Mouse (Mus musculus): ENCODE data around the gene Nr1d1.

The Nr1d1 gene

DNA sequence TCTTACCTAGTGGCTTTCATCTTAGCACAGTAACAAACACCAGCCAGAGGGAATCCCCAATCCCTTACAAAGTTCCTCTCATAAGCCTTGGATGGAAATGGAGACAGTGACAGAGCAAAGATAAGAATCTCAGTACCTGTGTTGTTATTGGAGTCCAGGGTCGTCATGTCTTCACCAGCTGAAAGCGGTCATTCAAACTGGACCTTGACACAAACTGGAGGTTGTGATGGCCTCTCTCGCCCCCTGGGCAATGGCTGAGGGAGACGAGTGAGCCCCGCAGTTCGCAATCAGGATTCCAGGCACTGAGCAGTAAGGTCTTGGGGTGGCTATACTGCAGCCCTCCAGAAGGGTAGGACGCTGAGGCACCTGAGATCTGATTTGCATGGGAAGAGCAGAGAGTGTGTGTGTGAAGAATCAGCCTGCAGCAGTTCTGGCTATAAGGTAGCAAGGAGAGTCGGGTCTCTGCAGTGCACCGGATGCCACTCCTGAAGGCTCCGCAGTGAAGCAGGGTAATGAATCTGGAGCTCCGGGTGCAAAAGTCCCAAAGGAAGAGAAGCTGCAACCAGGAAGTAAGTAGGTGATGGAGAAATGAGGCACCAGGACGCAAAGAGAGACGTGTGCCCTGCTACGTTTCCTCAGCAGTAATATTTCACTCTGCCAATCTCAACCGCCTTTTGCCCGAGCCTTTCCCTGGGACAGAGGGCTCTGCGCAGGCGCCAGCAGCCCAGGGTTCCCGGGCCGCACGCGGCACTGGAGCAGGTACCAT, at the start of gene Nr1d1:
Nr1d1 (minus strand) TSS at position 752 of the 766 bp plus-strand sequence.
- DNase-seq, result no peak

DNA sequence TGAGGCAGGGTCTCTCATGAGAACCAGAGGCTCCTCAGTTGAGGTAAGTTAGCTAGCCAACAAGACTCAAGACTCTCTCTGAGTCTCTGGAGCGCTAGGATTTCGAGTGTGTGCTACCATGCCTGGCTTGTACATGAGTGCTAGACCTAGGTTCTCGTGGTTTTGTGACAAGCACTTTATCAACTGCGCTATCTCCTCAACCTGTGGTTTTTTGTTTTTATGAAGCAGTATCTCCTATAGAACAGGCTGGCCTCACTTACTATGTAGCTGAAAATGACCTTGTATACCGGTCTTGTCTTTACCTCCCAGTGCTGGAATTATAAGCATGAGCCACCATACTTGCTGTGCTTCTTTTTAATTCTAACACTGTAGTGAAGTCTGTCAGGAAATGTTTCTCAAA, 45.8 kb upstream of the Nr1d1 start:
- DNase-seq, result no peak

DNA sequence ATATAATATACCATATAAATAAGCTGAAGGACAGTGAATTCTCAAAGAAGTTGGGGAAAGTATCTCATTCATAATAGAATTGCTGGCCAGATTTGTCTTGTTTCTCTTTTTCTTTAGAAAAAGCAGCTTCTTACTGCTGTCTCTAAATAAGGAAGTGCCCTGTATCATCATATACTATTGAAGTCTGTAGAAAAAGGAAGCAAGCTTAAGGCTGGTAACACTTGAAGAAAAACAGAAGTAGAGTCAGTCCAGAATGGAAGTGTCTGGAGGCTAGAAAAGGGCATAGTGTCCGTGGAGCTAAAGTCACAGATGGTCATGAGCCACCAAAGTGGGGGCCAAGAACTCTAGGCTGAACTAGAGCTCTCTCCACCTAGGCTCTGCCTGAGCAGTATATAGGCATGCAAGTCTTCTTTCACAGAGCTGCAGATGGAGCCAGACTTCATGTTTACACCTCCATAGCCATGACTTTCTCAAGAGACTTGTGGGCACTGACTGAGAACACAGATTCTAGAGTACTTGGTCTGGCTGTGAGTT, 41.6 kb upstream of the Nr1d1 start:
- no peak for DNase-seq

DNA sequence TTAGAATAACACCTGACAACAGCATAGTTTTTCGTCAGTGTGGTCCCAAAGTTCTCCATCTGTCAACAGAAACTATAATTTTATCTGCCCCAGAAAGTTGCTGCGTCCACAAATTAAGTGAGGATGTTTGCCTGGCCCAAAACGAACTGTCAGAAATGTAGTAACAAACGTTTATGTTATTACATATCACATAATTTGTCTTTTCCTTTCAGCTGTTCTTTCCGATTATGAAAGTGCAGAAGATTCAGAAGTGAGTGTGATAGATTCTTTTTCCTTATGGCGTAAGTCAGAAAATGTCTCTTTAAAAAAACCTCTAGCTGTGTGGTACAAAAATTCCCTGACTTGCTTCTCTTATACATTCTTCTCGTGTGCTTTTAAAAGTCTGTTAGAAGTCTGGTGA, 35.6 kb upstream of the Nr1d1 start:
- DNase-seq, result no peak

DNA sequence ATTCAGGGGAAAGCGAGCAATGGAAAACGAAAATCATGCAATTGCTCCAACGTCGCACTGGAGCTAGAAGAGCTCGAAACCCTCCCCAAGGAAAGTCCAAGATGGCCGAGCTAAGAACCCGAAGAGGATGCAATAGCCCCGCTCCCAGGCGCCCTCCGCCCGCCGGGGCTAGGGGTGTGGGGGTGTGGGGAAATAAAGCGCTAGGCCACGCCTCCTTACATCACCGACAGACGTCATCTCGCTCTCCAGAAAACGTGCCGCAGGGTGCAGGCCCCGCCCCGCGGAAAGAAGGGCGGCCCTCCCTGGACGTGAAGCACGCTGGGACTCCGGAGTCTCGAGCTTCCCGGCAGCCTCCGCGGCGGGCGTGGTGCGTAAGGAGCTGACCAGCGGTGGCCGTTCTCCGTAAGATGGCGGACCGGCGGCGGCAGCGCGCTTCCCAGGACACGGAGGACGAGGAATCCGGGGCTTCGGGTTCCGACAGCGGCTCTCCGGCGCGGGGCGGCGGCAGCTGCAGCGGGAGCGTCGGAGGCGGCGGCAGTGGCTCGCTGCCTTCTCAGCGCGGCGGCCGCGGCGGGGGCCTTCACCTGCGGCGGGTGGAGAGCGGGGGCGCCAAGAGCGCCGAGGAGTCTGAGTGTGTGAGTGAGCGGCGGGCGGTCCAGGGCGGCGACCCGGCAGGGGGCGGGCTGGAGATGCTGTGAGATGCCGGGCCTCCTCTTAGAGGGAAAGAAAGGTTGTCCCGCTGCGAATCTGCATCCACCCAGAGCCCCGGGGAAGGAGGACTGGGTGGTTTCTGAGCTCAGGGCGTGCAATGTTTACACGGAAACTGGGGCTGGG, 34.5 kb upstream of the Nr1d1 start:
- peak; percentile 99 to 100 for DNase-seq

DNA sequence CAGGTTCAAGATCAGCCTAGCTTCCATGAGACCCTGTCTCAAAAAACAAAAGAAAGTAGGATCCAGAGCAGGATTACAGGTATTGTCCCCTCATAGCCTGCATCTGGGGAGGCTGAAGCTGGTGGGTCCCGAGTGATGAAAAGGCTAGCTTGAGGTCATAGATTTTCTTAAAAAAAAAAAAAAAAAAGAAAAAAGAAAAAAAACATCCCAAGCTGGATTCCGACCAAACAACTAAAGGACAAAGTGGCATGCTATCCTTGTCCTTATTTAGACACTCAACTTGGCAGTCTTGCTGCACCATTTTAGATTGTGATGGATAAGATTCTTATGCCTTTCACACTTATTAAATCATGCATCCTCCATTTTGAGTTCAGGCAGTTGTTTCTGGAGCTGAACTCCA, 33.3 kb upstream of the Nr1d1 start:
- no peak for DNase-seq

DNA sequence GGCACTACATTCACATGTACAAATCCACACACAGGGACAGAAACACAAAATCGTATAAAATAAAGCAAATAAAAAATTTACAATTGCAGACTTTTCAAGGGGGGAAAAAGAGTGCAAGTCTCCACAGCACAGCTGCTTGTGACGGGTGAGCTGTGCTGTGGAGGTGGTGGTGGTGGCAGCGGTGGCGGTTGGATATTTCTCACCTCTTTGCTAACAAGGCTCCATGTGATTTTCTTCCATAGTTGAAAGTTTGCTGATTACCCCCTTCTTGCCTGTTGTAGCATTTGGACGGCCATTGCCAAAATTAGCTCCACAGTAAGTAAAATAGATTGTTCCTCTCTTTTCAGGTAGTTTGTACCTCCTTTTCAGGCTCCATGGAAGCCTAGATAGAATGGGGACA, 29.5 kb upstream of the Nr1d1 start, which contains the start of gene Casc3:
Casc3 (plus strand) TSS at position 301 of the 400 bp plus-strand sequence.
- DNase-seq, result no peak

DNA sequence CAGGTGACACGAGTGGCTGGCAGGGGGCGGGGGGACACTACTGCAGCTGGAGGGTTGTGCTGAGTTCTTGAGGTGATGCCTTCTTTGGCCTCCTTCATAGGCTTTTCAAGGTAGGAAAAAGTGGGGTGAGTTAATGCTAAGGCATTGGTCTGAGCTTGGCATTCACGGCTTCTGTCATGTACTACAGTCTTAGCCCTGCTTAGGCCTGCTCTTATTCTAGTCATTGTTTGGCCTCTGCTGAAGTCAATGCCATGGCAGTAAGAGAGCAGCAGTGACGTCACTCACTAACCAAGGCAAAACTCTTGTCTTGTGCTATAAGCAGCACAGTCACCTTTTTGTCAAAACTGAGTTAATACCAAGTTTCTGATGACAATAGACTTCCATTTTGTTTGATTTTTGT, 22.8 kb upstream of the Nr1d1 start:
- DNase-seq, result no peak

DNA sequence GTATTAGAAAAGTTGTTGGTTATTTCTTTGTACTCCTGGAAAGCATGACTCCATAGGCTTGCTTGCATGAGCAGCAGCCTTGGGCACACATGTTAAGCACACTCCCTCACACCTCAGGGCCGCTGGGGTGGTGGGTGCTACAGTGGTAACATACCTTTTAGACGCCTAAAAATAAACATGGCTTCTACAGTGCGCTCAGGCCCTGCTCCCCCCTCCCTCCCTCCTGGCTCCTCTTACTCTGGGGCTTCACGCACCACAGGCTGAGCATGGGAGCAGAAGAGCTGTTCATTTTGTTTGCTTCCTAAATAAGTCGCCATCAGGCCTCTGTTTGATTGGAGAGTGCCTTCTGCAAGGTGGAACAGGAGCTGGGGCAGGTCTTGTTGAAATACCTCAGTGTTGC, 22.2 kb upstream of the Nr1d1 start:
- DNase-seq, result peak in 1 of 2 experiments; percentile 61

DNA sequence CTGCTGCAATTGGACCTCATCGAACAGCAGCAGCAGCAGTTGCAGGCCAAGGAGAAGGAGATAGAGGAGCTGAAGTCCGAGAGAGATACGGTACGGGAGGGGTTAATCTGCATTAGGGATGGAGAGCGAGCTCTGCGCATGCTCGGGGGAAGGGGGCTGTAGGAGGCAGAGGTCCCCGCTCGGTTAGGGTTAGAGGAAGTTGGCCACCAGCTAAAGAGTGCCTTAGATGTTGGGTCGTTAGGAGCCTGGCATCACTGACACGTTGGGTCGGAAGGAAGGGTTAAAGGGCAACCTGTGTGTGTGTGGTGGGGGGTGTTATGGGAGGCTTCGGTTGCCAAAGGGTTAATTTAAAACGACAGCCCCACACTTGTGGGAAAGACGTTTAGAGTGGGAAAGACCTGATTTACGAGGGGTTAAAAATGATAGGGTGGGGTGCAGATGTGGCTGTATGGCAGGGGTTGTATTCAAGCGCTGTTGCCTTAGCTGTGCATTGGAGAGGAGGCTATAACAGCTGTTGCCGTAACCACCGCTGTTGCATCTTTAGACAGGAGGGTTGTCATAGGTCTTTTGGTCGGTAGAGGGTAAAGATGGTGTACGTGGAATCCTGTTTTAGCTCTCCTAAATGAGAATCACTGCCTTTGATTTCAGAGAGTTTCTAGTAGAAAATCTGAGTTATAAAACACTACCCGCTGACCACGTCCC, 21.5 kb upstream of the Nr1d1 start:
- peak; percentile 84 to 89 for DNase-seq

DNA sequence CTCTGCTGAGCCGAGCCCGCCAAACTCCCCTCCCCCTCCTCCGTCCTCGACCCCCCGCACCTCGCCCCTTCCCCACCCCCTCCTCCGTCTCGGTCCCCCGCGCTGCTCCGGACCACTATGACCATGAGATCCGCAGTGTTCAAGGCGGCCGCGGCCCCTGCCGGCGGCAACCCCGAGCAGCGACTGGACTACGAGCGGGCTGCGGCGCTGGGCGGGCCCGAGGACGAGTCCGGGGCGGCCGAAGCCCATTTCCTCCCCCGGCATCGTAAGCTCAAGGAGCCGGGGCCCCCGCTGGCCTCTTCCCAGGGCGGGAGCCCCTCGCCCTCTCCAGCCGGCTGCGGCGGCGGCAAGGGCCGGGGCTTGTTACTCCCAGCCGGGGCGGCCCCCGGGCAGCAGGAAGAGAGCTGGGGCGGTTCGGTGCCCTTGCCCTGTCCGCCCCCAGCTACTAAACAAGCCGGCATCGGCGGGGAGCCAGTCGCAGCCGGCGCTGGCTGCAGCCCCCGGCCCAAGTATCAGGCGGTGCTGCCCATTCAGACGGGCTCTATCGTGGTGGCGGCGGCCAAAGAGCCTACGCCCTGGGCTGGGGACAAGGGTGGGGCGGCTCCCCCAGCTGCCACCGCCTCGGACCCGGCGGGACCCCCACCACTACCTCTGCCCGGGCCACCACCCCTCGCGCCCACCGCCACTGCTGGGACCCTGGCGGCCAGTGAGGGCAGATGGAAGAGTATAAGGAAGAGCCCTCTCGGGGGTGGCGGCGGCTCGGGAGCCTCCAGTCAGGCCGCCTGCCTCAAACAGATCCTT, 20.8 kb upstream of the Nr1d1 start:
- DNase-seq, result peak; percentile 71 to 81

DNA sequence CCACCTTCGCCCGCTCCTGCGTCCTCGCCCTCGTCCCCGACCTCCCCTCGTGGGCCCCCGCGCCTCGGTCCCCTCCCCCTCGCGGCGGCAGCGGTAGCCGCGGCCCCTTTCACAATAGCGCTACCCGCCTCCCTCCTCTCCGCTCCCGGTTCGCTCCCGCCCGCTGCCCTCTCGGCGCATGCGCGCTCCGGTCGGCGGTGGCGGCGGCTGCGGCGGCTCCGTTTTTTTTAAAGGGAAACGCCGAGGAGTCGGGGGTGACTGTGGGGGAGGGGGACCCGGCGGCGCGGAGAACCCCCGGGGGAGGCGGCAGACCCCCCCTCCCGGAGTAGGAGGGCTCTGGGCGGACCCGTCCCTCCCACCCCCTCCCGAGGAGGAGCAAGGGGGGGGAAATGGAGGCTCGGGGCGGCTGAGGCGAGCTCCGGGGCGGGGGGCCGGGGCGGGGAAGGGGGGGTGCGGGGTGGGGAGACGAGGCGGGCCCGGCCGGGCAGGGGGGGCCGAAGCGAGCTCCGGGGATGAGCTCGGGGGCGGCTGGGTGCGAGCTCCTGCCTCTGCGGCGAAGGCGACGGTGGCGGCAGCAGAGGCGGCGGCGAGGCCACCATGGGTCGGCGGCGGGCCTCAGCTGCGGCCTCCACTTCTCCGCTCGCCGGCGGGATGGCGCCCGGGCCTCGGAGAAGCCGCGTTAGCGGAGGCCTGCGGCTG, 20.0 kb upstream of the Nr1d1 start, which contains the start of gene Msl1:
Msl1 (plus strand) TSS at position 502 of the 699 bp plus-strand sequence.
- DNase-seq, result peak; percentile 90 to 94

DNA sequence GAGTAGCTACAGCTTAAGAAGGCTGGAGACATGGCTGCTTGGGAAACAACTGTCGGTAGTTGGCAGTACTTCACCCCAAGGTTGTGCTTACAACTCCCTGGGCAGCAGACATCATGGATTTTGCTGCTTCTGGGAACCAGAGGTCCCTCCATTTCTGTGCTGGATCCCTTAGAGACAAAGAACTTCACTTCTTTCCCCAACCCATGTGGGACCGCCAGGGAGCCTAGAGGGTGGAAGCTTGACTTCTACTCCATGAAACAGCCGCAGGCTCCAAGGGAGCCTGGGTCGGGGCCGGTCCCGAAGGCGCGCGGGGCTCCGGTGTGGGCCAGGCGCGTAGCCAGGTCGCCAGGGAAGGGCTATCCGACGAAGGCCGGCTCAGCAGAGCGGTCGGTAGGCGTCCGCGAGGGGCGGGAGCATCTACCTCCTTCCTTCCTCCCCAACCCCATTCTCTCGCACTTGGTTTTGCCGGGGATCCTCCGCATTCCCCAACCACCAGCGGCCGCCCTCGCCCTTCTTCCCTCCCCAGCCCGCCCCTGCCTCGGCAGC, 19.4 kb upstream of the Nr1d1 start:
- peak in 1 of 2 experiments; percentile 90 for DNase-seq

DNA sequence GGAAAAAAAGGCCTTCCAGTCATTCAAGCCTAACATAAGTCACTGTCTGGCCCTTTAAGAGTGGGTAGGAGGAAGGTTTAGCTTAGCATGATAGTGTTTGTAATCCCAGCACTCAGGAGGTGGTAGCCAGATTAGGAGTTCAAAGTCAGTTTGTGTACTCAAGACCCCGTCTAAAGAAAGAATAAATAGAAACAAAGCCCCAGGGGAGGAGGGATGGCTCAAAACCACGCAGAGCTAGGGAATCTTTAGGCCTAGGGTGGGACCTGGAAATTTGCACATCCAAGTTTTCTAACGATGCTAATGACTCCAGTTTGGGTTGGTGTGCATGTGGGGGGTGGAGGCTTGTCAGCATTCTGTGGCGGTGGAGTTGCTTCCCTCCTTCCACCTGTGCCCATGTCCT, 16.9 kb upstream of the Nr1d1 start:
- DNase-seq, result peak in 1 of 2 experiments; percentile 1

DNA sequence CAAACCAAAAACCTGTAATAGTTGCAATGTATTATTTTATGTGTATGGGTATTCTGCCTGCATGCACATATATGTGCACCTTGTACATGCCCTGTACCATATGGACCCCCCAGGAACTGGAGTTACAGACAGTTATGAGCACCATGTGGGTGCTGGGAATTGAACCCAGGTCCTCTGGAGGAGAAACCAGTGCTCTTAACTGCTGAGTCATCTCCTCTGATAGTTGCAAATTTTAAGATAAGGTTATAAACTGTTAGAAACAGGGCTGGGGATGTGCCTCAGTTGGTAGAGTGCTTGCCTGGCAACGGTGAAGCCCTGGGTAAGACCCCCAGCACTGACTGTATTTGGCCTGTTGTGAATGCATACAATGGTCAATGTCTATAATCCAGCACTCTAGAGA, 16.3 kb upstream of the Nr1d1 start:
- DNase-seq, result no peak

DNA sequence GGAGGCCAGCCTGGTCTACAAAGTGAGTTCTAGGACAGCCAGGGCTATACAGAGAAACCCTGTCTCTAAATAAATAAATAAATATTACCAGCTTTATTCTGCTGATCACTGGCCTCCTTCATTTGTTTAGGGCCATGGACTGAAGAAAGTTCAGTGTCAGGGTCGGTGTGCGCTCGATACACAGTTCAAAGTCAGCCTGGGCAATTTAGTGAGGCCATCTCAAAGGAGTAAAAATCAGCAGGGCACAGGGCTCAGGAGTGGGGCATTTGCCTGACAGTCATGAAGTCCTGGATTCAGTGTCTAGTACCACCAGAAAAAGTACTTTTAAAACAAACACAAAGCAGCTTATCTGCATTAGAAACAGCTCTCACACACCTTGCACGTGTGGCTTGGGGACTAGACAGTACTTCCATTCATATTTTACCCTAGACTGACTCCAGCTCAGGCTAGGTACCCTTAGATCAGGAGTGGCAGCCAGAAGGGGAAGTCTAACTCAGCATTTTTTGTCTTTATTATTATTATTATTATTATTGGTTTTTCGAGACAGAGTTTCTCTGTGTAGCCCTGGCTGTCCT, 15.6 kb upstream of the Nr1d1 start:
- no peak for DNase-seq

DNA sequence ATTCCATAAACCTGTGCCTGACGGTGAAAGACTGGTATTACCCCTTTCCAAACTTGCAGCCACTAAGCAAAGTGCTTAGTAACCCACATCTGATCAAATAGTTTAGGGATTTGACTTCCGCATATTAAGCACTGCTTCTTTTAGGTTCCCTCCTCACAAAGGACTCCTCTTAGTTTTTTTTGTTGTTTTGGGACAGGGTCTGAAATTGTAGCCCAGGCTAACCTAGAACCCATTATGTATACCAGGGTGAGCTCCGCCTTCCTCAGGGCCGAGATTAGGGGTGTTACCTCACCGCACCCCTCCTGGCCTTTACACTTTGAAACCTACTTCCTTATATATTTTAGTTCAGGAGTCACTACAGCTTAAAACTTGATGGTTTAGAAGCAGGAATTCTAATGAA, 14.7 kb upstream of the Nr1d1 start:
- DNase-seq, result no peak

DNA sequence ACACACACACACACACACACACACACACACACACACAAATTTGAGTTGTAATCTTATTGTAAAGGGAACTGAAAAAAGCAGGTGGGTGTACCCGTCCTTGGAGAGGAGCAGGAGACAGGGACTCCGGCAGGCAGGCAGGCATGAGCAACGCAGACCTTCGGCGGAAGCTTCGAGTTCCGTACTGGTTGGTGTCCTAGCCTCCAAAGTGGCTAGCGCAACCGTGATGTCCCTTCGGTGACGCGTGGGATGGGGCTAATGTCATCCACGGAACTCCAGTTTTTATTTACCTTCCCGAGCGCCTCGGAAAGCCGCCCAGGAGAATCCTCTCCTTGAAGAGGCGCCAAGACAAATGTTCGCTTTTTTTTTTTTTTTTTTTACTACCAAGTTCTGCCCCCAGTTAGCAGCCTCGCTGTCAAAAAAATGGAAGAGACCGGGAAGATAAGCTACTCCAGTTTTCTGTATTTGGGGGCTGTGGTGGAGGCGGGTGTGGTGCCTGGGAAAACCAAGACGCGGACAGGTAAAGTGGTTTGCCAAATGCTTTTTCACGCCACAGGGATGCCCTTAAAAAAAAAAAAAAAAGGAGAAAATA, 14.2 kb upstream of the Nr1d1 start:
- DNase-seq, result peak in 1 of 2 experiments; percentile 70

DNA sequence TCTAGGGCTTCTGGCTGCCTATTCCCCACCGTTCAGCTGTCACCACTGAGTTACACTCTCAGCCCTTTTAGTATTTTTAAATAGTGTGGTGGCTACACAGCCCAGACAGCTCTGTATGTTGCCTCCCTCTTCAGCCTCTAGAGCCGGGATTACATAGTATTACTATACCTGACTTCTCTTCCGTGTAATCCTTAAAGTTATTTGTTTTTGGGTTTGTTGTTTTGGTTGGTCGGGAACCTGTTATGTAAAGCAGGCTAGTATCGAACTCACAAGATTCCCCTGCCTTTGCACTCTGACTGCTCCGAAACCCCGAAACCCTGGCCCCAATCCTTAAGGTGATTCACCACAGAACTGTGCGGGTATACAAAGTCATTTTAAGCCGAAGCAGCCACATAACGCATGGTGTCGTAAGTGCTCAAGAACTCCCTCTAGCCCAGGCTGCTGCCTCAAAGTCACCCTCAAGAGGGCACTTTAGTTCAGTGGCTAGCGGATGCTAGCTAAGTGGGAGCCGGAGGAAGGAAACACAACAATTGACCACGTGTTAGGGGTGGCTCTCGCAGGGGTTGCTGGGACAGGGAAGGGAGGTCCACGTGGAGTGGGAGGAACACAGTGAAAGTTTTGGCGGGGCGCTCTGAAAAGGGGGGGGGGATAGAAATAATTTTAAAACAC, 13.6 kb upstream of the Nr1d1 start:
- DNase-seq, result peak; percentile 89 to 93

DNA sequence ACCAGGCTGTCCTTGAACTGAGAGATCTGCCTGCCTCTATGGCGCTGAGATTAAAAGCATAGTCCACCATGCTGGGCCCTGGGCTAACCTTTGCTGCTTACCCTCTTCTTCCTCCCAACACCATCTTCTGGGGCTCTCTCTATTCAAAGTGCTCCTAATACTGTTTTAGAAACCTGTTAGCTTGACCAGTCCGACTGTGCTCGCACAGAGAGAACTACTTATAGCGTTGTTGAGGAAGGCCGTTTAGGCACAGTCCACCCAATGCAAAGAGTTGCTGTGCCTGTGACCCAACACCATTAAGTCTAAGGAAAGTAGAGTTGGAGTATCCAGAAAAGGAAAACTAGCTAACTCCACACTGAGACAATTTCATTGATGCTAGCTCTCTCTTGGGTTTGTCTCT, 13.0 kb upstream of the Nr1d1 start:
- DNase-seq, result no peak

Measured in kidney, postnatal 4 days (tissue).